Mouse (Mus musculus) CD4-positive helper T cell, adult 2 months (primary cell): ENCODE results near the gene Lhcgr.

ENCODE experiments used
- DNase-seq: peaks from one replicate; pipeline ENCODE4 v3.0.0-alpha.2; 2012; ENCODE audit warnings: low read depth, missing footprints, low spot score

Gene Lhcgr

DNA sequence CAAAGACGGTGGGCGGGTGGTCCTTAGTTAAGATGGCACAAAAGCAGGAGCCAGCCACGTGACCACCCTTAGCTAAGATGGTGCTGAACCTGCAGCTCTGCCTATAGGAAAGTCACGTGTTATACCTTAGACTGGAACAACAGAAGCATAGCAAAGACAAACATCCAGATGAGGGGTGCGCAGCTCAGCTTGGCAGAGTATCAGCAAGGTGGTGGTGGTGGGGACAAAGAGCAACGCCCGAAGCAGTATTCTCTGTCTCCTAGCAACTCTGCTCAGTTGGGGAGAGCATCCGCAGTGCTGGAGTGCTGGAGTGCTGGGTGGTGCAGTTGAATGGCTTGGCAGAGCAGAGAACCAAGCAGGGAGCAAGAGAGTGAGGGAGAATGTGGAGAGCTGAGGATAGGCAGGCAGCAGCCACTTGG, 85.5 kb downstream of the Lhcgr start:
- DNase-seq: no peak

DNA sequence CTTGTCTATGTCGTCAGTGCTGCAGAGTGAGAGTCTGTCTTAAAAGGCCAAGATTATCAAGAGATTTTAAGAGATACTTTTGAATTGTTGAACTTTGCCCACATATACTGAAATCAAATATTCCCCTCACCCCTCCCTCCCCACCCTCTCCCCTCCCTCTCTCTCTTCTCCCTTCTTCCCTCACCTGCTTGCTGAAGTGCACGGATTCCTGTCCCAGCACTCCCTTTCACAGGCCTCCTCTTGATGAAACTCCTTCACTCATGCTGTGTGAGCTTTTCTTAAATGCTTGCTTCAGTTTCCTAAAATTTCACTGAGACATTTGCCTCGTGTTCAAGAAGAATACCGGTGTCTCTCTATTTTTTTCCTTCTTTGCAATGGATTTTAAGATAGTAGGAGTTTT, 88.7 kb downstream of the Lhcgr start:
- no peak for DNase-seq

- DNase-seq: no peak
Measured at GRCm38 (mm10) chr17:88702345-88702744, 89.4 kb downstream of the Lhcgr start.

DNA sequence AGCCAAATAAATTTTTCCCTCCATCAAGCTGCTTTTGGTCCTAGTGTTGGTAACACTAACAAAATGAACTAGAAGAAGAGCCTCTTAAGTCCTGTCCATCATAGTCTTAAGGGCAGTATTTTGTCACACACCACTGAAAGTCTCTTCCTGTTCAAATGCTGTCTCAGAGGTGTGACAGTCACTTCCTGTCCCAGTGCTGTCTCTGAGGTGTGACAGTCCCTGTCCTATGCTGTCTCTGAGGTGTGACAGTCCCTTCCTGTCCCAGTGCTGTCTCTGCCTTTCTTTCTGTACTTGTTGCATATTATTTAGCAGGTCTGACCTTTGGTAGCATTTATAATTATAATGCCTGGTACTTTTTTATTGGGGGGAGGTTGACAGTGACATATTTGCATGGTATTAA, 90.9 kb downstream of the Lhcgr start:
- peak; percentile 7 for DNase-seq

DNA sequence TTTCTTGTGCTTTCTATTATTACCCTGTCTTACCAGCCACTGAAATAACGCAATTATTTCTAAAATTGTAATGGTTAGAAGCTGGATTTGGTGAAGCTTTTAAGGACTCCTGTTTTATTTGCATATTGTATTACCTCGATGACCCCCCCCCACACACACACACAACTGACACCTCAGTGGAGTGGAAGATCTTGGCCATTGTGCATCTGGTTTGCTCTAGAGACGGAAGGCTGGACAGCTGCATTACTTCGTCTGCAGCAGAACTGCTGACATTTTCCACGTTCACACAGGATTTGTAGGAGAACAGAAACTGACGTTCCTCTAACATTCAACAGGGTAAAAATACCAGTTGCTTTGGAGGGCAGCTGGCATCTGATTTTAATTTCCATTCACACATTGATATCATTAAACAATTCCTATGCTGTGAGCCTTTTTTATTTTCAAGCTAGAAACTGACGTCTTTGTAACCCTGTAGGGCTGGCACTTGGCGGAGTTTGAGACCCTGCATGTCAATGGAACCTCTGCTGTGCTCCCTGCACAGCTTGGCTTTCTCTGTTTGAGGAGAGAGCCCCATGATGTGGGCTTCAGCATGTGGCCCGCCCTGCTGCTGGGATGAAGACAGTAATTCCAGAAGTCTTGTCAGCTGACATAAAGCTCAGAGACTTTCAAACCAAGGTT, 95.0 kb downstream of the Lhcgr start:
- no peak for DNase-seq

DNA sequence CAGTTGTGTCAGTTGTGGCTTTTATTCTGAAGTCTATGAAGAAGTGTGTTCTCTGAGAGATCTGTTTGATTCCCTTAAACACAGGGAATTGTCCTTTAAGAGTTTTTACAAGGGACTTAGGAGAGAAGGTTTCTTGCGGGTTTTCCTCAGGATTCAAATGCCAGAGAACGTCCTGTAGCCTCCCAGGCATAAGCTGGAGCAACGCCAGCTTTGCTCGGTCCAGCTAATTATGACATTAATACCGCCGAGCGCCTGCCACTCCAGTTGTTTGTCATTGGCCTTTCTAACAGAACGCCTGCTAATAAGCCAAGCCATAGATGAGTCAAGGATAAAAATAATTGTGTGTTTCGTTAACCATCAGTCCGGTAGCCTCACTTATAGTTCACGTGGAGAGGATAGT, 103.6 kb downstream of the Lhcgr start:
- DNase-seq: no peak

- DNase-seq: no peak
Measured at GRCm38 (mm10) chr17:88675310-88676309, 116.2 kb downstream of the Lhcgr start.

GRCm38 (mm10) chr17:88670800-88671199, 121.0 kb downstream of the Lhcgr start:
- DNase-seq: no peak

DNA sequence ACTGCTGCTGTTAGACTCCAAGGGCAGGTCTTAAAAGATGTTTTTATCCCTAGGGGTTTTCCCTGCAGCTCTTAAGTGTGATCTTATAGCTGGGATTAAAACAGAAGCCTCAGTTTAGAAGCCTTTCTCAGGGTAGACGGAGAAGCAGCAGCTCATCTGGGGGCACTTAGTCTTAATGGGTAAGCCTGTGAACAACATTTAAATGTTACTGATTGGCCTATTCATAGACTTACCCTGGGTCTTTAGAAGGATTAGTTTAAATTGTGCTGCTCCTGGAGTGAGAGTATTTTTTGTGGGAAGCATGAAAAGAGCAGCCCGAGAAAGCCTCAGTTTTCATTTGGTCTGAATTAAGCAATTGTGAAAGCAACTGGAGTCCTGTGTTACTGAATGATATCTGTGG, 121.9 kb downstream of the Lhcgr start:
- no peak for DNase-seq

- peak; percentile 61 for DNase-seq
Measured at GRCm38 (mm10) chr17:88668452-88668851, 123.3 kb downstream of the Lhcgr start, which contains the start of gene Gtf2a1l. TSS of gene Gtf2a1l (plus strand) at chr17:88668660.
